Mouse (Mus musculus) cortical plate, adult 2 months (tissue): Measurements from ENCODE around the gene Mcm2. TPM values are rescaled to one million over a fixed set of nuclear protein-coding genes. Genes with fewer than 3 reads are reported as not detected.
A peak's percentile ranks its signal among the peaks of the same experiment; 100 is the strongest.

Experiments
- H3K27ac ChIP-seq: fragments of 200-500 bp; 2 replicates; pipeline ENCODE4 v1.5.1; 2012; ENCODE audit warnings: low read length, control low read depth, inconsistent platforms; ENCODE audit not compliant: insufficient read depth
- H3K4me1 ChIP-seq: fragments of 200-500 bp; 2 replicates; pipeline ENCODE4 v1.6.1; 2011; ENCODE audit warnings: low read length; ENCODE audit not compliant: control insufficient read depth, insufficient read depth
- H3K4me3 ChIP-seq: fragments of 200-500 bp; 2 replicates; pipeline ENCODE4 v1.5.1; 2011; ENCODE audit warnings: mild to moderate bottlenecking, low read length, control low read depth; ENCODE audit not compliant: insufficient read depth
- CTCF ChIP-seq: fragments of 200-500 bp; IDR thresholded peaks from 2 replicates; pipeline ENCODE4 v1.5.1; 2011; ENCODE audit warnings: mild to moderate bottlenecking, control low read depth, low read length; ENCODE audit not compliant: insufficient read depth; ENCODE audit errors: extremely low read depth
- POLR2A ChIP-seq: fragments of 200-500 bp; IDR thresholded peaks from 2 replicates; pipeline ENCODE4 v1.6.1; 2011; ENCODE audit warnings: mild to moderate bottlenecking, low read length, control low read depth; ENCODE audit not compliant: insufficient read depth; ENCODE audit errors: extremely low read depth
- polyA plus RNA-seq: library from polyadenylated mRNA; depleted of rRNA; stranded (reverse); fragments of >200 nt; gene quantifications from 2 replicates; pipeline ENCODE4 v1.2.3, GENCODE M21; 2012

Mcm2 gene
- polyA plus RNA-seq, 1 experiment, result 4.4 TPM

DNA sequence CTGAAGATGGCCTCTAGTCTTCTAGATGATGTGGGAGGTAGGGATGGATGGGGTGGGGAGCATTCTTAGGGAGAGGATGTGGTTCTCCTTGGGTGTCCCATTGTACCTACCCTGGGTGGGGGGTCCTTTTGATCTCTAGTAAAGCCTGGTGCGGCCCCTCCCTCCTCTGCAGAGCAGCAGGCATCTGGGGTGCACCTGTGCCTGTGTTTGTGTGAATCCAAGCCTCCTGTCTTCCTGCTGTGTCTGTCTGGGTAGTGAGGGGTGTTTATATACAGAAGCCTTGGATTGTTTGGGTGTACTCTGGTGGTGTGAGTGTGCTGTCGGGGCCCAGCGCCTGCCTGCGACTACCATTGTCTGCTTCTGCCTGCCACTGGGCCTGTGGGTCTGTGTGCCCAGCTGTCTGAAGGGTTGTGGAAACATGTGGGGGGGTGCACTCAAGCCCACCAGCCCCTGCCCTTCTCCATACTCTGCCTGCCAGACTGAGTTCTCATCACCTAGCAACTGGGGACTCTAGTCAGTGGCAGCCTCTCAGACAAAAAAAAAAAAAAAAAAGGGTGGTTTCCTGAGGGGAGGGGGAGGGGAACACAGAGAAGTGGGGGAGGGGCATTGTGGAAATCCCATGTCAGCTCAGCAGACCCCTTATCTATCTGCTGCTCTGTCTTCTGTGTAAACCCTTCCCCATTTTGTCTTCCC lies 39.5 kb upstream of the Mcm2 start:
- Histone ChIP-seq H3K27ac (no peak overlapping the region), H3K4me3 (no peak overlapping the region), H3K4me1 (peaks cover 16% of the 10 kb centered on the region)
- TF ChIP-seq POLR2A (no peak), CTCF (no peak)

- Histone ChIP-seq H3K4me3 (no peak overlapping the region), H3K27ac (no peak overlapping the region), H3K4me1 (peaks cover 14% of the 10 kb centered on the region)
- TF ChIP-seq POLR2A (no peak), CTCF (no peak)
These were observed 38.6 kb upstream of the Mcm2 start for GRCm38 (mm10) chr6:88937214-88937549.

- Histone ChIP-seq H3K27ac (no peak overlapping the region), H3K4me1 (peaks cover 14% of the 10 kb centered on the region), H3K4me3 (no peak overlapping the region)
- TF ChIP-seq POLR2A (no peak), CTCF (no peak)
These were observed 38.0 kb upstream of the Mcm2 start for GRCm38 (mm10) chr6:88936342-88937213.

- no peak overlapping the region for H3K27ac ChIP-seq
- TF ChIP-seq CTCF, result peak; percentile 65
- TF ChIP-seq POLR2A, result no peak
- H3K4me3 ChIP-seq, result no peak overlapping the region
- peaks cover 14% of the 10 kb centered on the region; the same call in 1 of the 2 replicates for H3K4me1 ChIP-seq
These were observed 37.2 kb upstream of the Mcm2 start for GRCm38 (mm10) chr6:88935735-88936276.

- Histone ChIP-seq H3K27ac (no peak overlapping the region), H3K4me3 (no peak overlapping the region)
- TF ChIP-seq POLR2A (no peak), CTCF (no peak)
These were observed 36.2 kb upstream of the Mcm2 start for GRCm38 (mm10) chr6:88934816-88935215.

DNA sequence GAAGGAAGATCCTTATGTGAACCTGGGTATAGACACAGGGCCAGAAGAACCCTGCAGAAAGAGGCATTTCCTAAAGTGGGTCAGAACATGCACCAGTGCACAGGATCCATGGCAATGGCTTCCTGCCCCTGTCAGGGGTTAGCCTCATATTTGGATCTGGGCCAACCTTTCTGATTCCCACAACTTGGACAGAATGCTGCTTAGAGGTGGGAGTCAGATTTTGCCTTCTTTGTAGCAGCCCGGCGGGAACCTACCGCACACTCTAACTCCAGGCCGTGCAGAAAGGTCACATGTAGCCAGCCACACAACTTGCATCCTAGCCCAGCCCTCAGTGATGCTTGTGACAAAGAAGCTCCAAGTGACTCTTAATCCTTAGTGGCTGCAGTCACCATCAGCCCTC lies 35.6 kb upstream of the Mcm2 start:
- Histone ChIP-seq H3K27ac (no peak overlapping the region), H3K4me1 (peaks cover 12% of the 10 kb centered on the region; the same call in 1 of the 2 replicates), H3K4me3 (no peak overlapping the region)
- TF ChIP-seq POLR2A (no peak), CTCF (no peak)

More at GRCm38 (mm10) chr6:88934816-88935215, 36.2 kb upstream of the Mcm2 start:
- peaks cover 12% of the 10 kb centered on the region; the same call in 1 of the 2 replicates for H3K4me1 ChIP-seq

DNA sequence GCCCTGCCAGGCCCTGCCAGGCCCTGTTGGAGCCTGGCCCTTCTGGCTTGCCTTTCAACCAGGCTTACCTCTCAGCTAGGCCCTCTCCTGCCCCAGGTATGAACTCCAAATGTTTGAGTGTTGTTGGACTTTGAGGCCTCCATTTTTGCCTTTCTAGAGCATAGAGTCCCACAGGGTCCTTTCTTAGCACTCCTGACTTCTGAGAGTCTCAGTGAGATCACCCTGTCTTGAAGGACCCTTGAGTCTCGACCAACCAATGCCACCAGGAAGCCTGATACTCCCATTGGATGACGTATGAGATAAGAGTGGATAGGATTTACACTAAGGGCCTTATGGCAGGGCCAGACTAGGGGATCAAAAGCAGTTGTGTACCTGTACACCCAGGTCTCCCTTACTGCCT lies 32.9 kb upstream of the Mcm2 start:
- Histone ChIP-seq H3K4me1 (peaks cover 5% of the 10 kb centered on the region; the same call in 1 of the 2 replicates), H3K4me3 (no peak overlapping the region), H3K27ac (no peak overlapping the region)
- TF ChIP-seq POLR2A (no peak), CTCF (no peak)

- peaks cover 3% of the 10 kb centered on the region; the same call in 1 of the 2 replicates for H3K4me1 ChIP-seq
- TF ChIP-seq POLR2A, result no peak
- TF ChIP-seq CTCF, result no peak
- H3K4me3 ChIP-seq, result no peak overlapping the region
- H3K27ac ChIP-seq, result no peak overlapping the region
These were observed 31.5 kb upstream of the Mcm2 start for GRCm38 (mm10) chr6:88930049-88930448.

GRCm38 (mm10) chr6:88929451-88929850 lies 30.9 kb upstream of the Mcm2 start:
- Histone ChIP-seq H3K4me3 (no peak overlapping the region), H3K4me1 (peaks cover 3% of the 10 kb centered on the region; the same call in 1 of the 2 replicates), H3K27ac (no peak overlapping the region)
- no peak for TF ChIP-seq CTCF
- TF ChIP-seq POLR2A, result no peak
